Mouse (Mus musculus): ENCODE data around the gene Dnaic1. TPM values are rescaled to one million over a fixed set of nuclear protein-coding genes. Genes with fewer than 3 reads are reported as not detected.
"Not testable (repeated sequence)": the region's sequence is repeated elsewhere in the genome, so short reads cannot be mapped to it uniquely, and the experiment has no call there.

The Dnaic1 gene
- polyA plus RNA-seq, 1 experiment, result not detected

DNA sequence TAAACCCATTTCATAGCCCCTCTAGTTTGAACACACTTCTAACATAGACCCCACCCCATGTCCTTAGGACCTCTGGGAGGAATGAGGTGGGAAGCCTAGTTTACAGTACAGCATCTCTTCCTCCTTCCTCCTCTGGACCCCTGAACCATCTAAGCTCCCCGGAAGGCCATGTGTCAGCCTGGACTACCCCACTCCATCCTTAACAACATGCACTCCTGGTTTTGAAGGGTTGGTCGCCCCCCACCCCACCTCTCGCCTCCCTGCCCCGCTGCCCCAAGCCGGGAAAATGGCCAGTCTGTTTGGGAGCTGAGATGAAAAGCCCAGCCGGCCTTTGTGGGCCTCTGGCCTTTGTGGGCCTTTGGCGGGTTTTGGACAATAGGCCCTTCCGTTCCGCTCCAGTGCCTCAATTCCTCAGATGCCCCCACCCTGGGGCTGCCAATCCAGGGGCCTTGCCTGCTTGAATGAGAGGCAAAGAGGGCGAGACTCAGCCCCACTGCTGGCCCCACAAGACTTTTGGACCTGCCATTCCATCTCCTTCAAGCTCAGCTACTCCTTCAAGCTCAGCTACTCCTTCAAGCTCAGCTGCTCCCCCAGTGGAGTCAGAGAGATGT lies 116.4 kb downstream of the Dnaic1 start:
- H3K4me1 ChIP-seq (ENCODE audit: control insufficient read depth, insufficient read depth, low read length); H3K4me3 ChIP-seq (ENCODE audit: insufficient read depth, low read length); H3K27ac ChIP-seq (ENCODE audit: insufficient read depth, low read depth, low read length): not testable (repeated sequence)

Other genes starting within 250 kb of the Dnaic1 start
- 106 and 116 TPM in 2 replicates for gene Ubap1, start 220.8 kb upstream of the Dnaic1 start, polyA plus RNA-seq (2012; ENCODE audit: insufficient read depth, insufficient read length, missing spikeins)
- gene Kif24, start 104.9 kb upstream of the Dnaic1 start, polyA plus RNA-seq (2012; ENCODE audit: insufficient read depth, insufficient read length, missing spikeins), result 3.6 and 4.0 TPM in 2 replicates
- gene Nudt2, start 104.6 kb upstream of the Dnaic1 start, polyA plus RNA-seq (2012; ENCODE audit: insufficient read depth, insufficient read length, missing spikeins), result 28.7 and 29.4 TPM in 2 replicates
- 0.39 and 0.69 TPM in 2 replicates for gene AI464131, start 66.7 kb upstream of the Dnaic1 start, polyA plus RNA-seq (2012; ENCODE audit: insufficient read depth, insufficient read length, missing spikeins)
- gene 1110017D15Rik, start 52.4 kb upstream of the Dnaic1 start, polyA plus RNA-seq (2012; ENCODE audit: insufficient read depth, insufficient read length, missing spikeins), result 4.6 TPM in 1 of 2 replicates, not detected in the other
- gene Fam219a, start 237 bp upstream of the Dnaic1 start, polyA plus RNA-seq (2012; ENCODE audit: insufficient read depth, insufficient read length, missing spikeins), result 35.2 and 35.6 TPM in 2 replicates
- 1.0 and 1.5 TPM in 2 replicates for gene Enho, start 70.5 kb downstream of the Dnaic1 start, polyA plus RNA-seq (2012; ENCODE audit: insufficient read depth, insufficient read length, missing spikeins)
- not detected in 2 replicates for gene Cntfr, start 127.3 kb downstream of the Dnaic1 start, polyA plus RNA-seq (2012; ENCODE audit: insufficient read depth, insufficient read length, missing spikeins)
- gene Il11ra1, start 130.2 kb downstream of the Dnaic1 start, polyA plus RNA-seq (2012; ENCODE audit: insufficient read depth, insufficient read length, missing spikeins), result 36.8 and 43.2 TPM in 2 replicates
- gene Rpp25l, start 143.8 kb downstream of the Dnaic1 start, polyA plus RNA-seq (2012; ENCODE audit: insufficient read depth, insufficient read length, missing spikeins), result 19.1 and 20.0 TPM in 2 replicates
- gene Dctn3, start 153.4 kb downstream of the Dnaic1 start, polyA plus RNA-seq (2012; ENCODE audit: insufficient read depth, insufficient read length, missing spikeins), result 75.2 and 75.7 TPM in 2 replicates
- not detected in 2 replicates for gene Arid3c, start 161.4 kb downstream of the Dnaic1 start, polyA plus RNA-seq (2012; ENCODE audit: insufficient read depth, insufficient read length, missing spikeins)
- 30.4 and 34.5 TPM in 2 replicates for gene Galt, start 185.5 kb downstream of the Dnaic1 start, polyA plus RNA-seq (2012; ENCODE audit: insufficient read depth, insufficient read length, missing spikeins)
- gene Sigmar1, start 186.4 kb downstream of the Dnaic1 start, polyA plus RNA-seq (2012; ENCODE audit: insufficient read depth, insufficient read length, missing spikeins), result 52.7 and 60.0 TPM in 2 replicates
- 13.3 and 15.4 TPM in 2 replicates for gene Ccl27a, start 204.5 kb downstream of the Dnaic1 start, polyA plus RNA-seq (2012; ENCODE audit: insufficient read depth, insufficient read length, missing spikeins)

All from bone marrow macrophage, adult 2 months (primary cell).